Mouse (Mus musculus): ENCODE results near the gene Rack1. TPM values are rescaled to one million over a fixed set of nuclear protein-coding genes. Genes with fewer than 3 reads are reported as not detected.
"Not testable (repeated sequence)": the region's sequence is repeated elsewhere in the genome, so short reads cannot be mapped to it uniquely, and the experiment has no call there.

Rack1 gene
- total and polyA plus RNA-seq, 2 experiments from 2014 or later: 342 to 958 TPM

DNA sequence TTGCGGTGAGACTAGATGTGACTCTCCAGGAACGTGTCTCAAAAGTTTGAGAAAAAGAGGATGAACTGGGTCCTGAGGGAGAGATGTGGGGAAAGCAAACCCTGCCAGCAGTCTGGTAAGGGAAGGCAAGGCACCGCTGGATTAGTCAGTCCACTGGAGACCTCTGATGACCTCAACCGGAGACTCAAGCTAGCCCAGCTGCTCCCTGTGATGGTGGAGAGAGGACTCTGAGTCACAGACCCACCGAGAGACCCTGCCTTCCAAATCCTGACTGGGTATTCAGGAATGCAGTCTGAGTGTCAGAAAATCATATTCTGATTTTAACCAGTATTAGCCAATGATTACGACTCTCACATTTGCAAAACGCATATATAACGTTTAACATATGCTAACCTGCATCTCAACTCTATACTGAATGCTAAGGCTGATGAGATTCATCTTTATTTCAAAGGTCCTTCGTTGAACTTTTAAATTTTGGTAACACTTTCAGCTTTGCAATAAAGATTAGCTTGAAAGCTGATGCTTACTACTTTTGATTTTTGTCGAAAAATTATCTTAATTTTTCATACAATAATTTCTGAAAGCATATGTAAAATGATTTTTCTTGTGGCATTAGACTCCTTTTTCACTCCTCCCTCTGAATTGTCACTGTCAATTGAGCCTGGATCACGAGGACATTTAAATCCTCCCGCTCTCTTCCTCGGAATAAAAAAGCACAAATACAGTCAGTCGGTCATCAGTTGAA lies 22.8 kb downstream of the Rack1 start:
- Histone ChIP-seq H3K9me3 (ENCODE audit: low read length) (no peaks in the 10 kb centered on the region), H3K36me3 (ENCODE audit: insufficient read depth, low read length) (no peaks in the 10 kb centered on the region), H3K4me3 (ENCODE audit: low read length) (peak overlapping the region; percentile 42), H3K9ac (replicated peaks; ENCODE audit: low read length) (no peak overlapping the region), H3K27me3 (ENCODE audit: insufficient read depth, low read length) (no peaks in the 10 kb centered on the region), H3K27ac (no peak overlapping the region), H3K4me2 (ENCODE audit: low read depth, low read length) (peak overlapping the region; percentile 73), H3K4me1 (ENCODE audit: insufficient read depth, low read length) (peaks cover 6% of the 10 kb centered on the region; the same call in 1 of the 2 replicates)
- ATAC-seq (no peak), DNase-seq (ENCODE audit: low spot score) (no peak)
- 31% methylated on average over 14 of the region's 14 CpGs for WGBS
- TF ChIP-seq CTCF (IDR thresholded peaks at IDR 0.05; ENCODE audit: low read depth): no peak

- H3K4me1 ChIP-seq (ENCODE audit: insufficient read depth, low read length): peaks cover 6% of the 10 kb centered on the region; the same call in 1 of the 2 replicates
- H3K27ac ChIP-seq: no peak overlapping the region
- TF ChIP-seq CTCF (IDR thresholded peaks at IDR 0.05; ENCODE audit: low read depth): no peak
- ATAC-seq: peak; percentile 38
- peak overlapping the region; percentile 42 for H3K4me3 ChIP-seq (ENCODE audit: low read length)
- no peak overlapping the region for H3K9ac ChIP-seq (replicated peaks; ENCODE audit: low read length)
- H3K4me2 ChIP-seq (ENCODE audit: low read depth, low read length): peak overlapping the region; percentile 73
- WGBS: 1% methylated on average over 15 of the region's 15 CpGs
- peak; percentile 84 for DNase-seq (ENCODE audit: low spot score)
- no peaks in the 10 kb centered on the region for H3K27me3 ChIP-seq (ENCODE audit: insufficient read depth, low read length)
- H3K9me3 ChIP-seq (ENCODE audit: low read length): no peaks in the 10 kb centered on the region
- no peaks in the 10 kb centered on the region for H3K36me3 ChIP-seq (ENCODE audit: insufficient read depth, low read length)
These were observed 23.4 kb downstream of the Rack1 start for GRCm38 (mm10) chr11:48823536-48823972.

GRCm38 (mm10) chr11:48824311-48824830 lies 24.2 kb downstream of the Rack1 start:
- Histone ChIP-seq H3K27ac (no peak overlapping the region), H3K36me3 (ENCODE audit: insufficient read depth, low read length) (no peaks in the 10 kb centered on the region), H3K9ac (replicated peaks; ENCODE audit: low read length) (no peak overlapping the region; the same call in 1 of the 2 replicates), H3K27me3 (ENCODE audit: insufficient read depth, low read length) (no peaks in the 10 kb centered on the region), H3K4me3 (ENCODE audit: low read length) (peak overlapping the region; percentile 42), H3K9me3 (ENCODE audit: low read length) (no peaks in the 10 kb centered on the region), H3K4me1 (ENCODE audit: insufficient read depth, low read length) (peaks cover 6% of the 10 kb centered on the region; the same call in 1 of the 2 replicates), H3K4me2 (ENCODE audit: low read depth, low read length) (peak overlapping the region; percentile 73)
- TF ChIP-seq CTCF (IDR thresholded peaks at IDR 0.05; ENCODE audit: low read depth): no peak
- ATAC-seq: no peak
- no peak for DNase-seq (ENCODE audit: low spot score)
- WGBS: 5% methylated on average over 22 of the region's 22 CpGs

GRCm38 (mm10) chr11:48825979-48826751 lies 26.0 kb downstream of the Rack1 start, which contains the start of the genes Trim7 and Gm12184:
TSS of gene Trim7 (plus strand) at chr11:48826140.
TSS of gene Gm12184 (minus strand) at chr11:48826655.
- WGBS: under 1% methylated on average over 45 of the region's 92 CpGs
- Histone ChIP-seq H3K4me2 (ENCODE audit: low read depth, low read length) (peak within 1 kb of the TSS; percentile 55), H3K4me3 (ENCODE audit: low read length) (peak within 1 kb of the TSS; percentile 42), H3K27ac (peak within 1 kb of the TSS; percentile 67; the same call in 1 of the 2 replicates)
- ATAC-seq: peak; percentile 78
- H3K36me3 ChIP-seq (ENCODE audit: insufficient read depth, low read length); H3K9ac ChIP-seq (replicated peaks; ENCODE audit: low read length); H3K27me3 ChIP-seq (ENCODE audit: insufficient read depth, low read length); DNase-seq (ENCODE audit: low spot score); H3K4me1 ChIP-seq (ENCODE audit: insufficient read depth, low read length); H3K9me3 ChIP-seq (ENCODE audit: low read length): not testable (repeated sequence)
- TF ChIP-seq CTCF (IDR thresholded peaks at IDR 0.05; ENCODE audit: low read depth): peak; percentile 14; the same call in 1 of the 2 replicates

- no peaks in the 10 kb centered on the region for H3K36me3 ChIP-seq (ENCODE audit: insufficient read depth, low read length)
- peak overlapping the region; percentile 42 for H3K4me3 ChIP-seq (ENCODE audit: low read length)
- H3K27ac ChIP-seq: peak overlapping the region; percentile 32; the same call in 1 of the 2 replicates
- H3K9me3 ChIP-seq (ENCODE audit: low read length): no peaks in the 10 kb centered on the region
- under 1% methylated on average over 6 of the region's 6 CpGs for WGBS
- DNase-seq (ENCODE audit: low spot score) (peak; percentile 29), ATAC-seq (peak; percentile 25; the same call in 1 of the 2 replicates)
- TF ChIP-seq CTCF (IDR thresholded peaks at IDR 0.05; ENCODE audit: low read depth): no peak
- peak overlapping the region; percentile 55 for H3K4me2 ChIP-seq (ENCODE audit: low read depth, low read length)
- peaks cover 6% of the 10 kb centered on the region; the same call in 1 of the 2 replicates for H3K4me1 ChIP-seq (ENCODE audit: insufficient read depth, low read length)
- H3K9ac ChIP-seq (replicated peaks; ENCODE audit: low read length): no peak overlapping the region; the same call in 1 of the 2 replicates
- no peaks in the 10 kb centered on the region for H3K27me3 ChIP-seq (ENCODE audit: insufficient read depth, low read length)
These were observed 26.6 kb downstream of the Rack1 start for GRCm38 (mm10) chr11:48826752-48827096.

GRCm38 (mm10) chr11:48827926-48828325 lies 27.8 kb downstream of the Rack1 start:
- 67% methylated on average over 6 of the region's 6 CpGs for WGBS
- no peak for ATAC-seq

More at GRCm38 (mm10) chr11:48827926-48828325, 27.8 kb downstream of the Rack1 start:
- no peak overlapping the region for H3K9ac ChIP-seq (replicated peaks; ENCODE audit: low read length)
- no peaks in the 10 kb centered on the region for H3K27me3 ChIP-seq (ENCODE audit: insufficient read depth, low read length)
- TF ChIP-seq CTCF (IDR thresholded peaks at IDR 0.05; ENCODE audit: low read depth): no peak
- peaks cover 6% of the 10 kb centered on the region; the same call in 1 of the 2 replicates for H3K4me1 ChIP-seq (ENCODE audit: insufficient read depth, low read length)
- no peaks in the 10 kb centered on the region for H3K9me3 ChIP-seq (ENCODE audit: low read length)
- no peak overlapping the region for H3K4me3 ChIP-seq (ENCODE audit: low read length)
- no peak overlapping the region for H3K4me2 ChIP-seq (ENCODE audit: low read depth, low read length)
- H3K36me3 ChIP-seq (ENCODE audit: insufficient read depth, low read length): no peaks in the 10 kb centered on the region
- DNase-seq (ENCODE audit: low spot score): no peak
- no peak overlapping the region for H3K27ac ChIP-seq
